Mouse (Mus musculus): ENCODE results near the gene Cacna2d3.

Cacna2d3 gene

GRCm38 (mm10) chr14:29643217-29643616, 78.4 kb downstream of the Cacna2d3 start:
- DNase-seq (ENCODE audit: low read depth, low spot score): no peak

GRCm38 (mm10) chr14:29639266-29639665, 82.4 kb downstream of the Cacna2d3 start:
- DNase-seq (ENCODE audit: low read depth, low spot score): no peak

GRCm38 (mm10) chr14:29628213-29628612, 93.5 kb downstream of the Cacna2d3 start:
- DNase-seq (ENCODE audit: low read depth, low spot score): no peak

- no peak for DNase-seq (ENCODE audit: low read depth, low spot score)
Measured at GRCm38 (mm10) chr14:29612436-29612835, 109.2 kb downstream of the Cacna2d3 start.

GRCm38 (mm10) chr14:29608761-29609160, 112.9 kb downstream of the Cacna2d3 start:
- no peak for DNase-seq (ENCODE audit: low read depth, low spot score)

GRCm38 (mm10) chr14:29599428-29599827, 122.2 kb downstream of the Cacna2d3 start:
- no peak for DNase-seq (ENCODE audit: low read depth, low spot score)

GRCm38 (mm10) chr14:29592896-29593295, 128.8 kb downstream of the Cacna2d3 start:
- no peak for DNase-seq (ENCODE audit: low read depth, low spot score)

- no peak for DNase-seq (ENCODE audit: low read depth, low spot score)
Measured at GRCm38 (mm10) chr14:29589628-29590027, 132.0 kb downstream of the Cacna2d3 start.

- DNase-seq (ENCODE audit: low read depth, low spot score): no peak
Measured at GRCm38 (mm10) chr14:29581961-29582360, 139.7 kb downstream of the Cacna2d3 start.

GRCm38 (mm10) chr14:29577786-29578185, 143.9 kb downstream of the Cacna2d3 start:
- DNase-seq (ENCODE audit: low read depth, low spot score): no peak

GRCm38 (mm10) chr14:29575551-29575950, 146.1 kb downstream of the Cacna2d3 start:
- no peak for DNase-seq (ENCODE audit: low read depth, low spot score)

- no peak for DNase-seq (ENCODE audit: low read depth, low spot score)
Measured at GRCm38 (mm10) chr14:29562704-29563103, 159.0 kb downstream of the Cacna2d3 start.

GRCm38 (mm10) chr14:29561122-29561834, 160.4 kb downstream of the Cacna2d3 start:
- no peak for DNase-seq (ENCODE audit: low read depth, low spot score)

- no peak for DNase-seq (ENCODE audit: low read depth, low spot score)
Measured at GRCm38 (mm10) chr14:29558440-29558839, 163.2 kb downstream of the Cacna2d3 start.

GRCm38 (mm10) chr14:29556152-29556551, 165.5 kb downstream of the Cacna2d3 start:
- DNase-seq (ENCODE audit: low read depth, low spot score): no peak

GRCm38 (mm10) chr14:29552471-29552870, 169.2 kb downstream of the Cacna2d3 start:
- no peak for DNase-seq (ENCODE audit: low read depth, low spot score)

- no peak for DNase-seq (ENCODE audit: low read depth, low spot score)
Measured at GRCm38 (mm10) chr14:29548646-29549045, 173.0 kb downstream of the Cacna2d3 start.

GRCm38 (mm10) chr14:29530516-29530915, 191.1 kb downstream of the Cacna2d3 start:
- no peak for DNase-seq (ENCODE audit: low read depth, low spot score)

GRCm38 (mm10) chr14:29528696-29529095, 193.0 kb downstream of the Cacna2d3 start:
- no peak for DNase-seq (ENCODE audit: low read depth, low spot score)

- DNase-seq (ENCODE audit: low read depth, low spot score): no peak
Measured at GRCm38 (mm10) chr14:29519751-29520669, 201.7 kb downstream of the Cacna2d3 start.

GRCm38 (mm10) chr14:29502667-29503066, 219.0 kb downstream of the Cacna2d3 start:
- DNase-seq (ENCODE audit: low read depth, low spot score): no peak

GRCm38 (mm10) chr14:29498546-29499290, 222.9 kb downstream of the Cacna2d3 start:
- DNase-seq (ENCODE audit: low read depth, low spot score): no peak

Data from CD4-positive helper T cell, adult 2 months (primary cell).